Mouse (Mus musculus): ENCODE measurements around the gene Nmb. TPM values are rescaled to one million over a fixed set of nuclear protein-coding genes. Genes with fewer than 3 reads are reported as not detected.
A peak's percentile ranks its signal among the peaks of the same experiment; 100 is the strongest.

Nmb gene
- polyA plus RNA-seq, 1 experiment from 2014 or later = 7.2 TPM

DNA sequence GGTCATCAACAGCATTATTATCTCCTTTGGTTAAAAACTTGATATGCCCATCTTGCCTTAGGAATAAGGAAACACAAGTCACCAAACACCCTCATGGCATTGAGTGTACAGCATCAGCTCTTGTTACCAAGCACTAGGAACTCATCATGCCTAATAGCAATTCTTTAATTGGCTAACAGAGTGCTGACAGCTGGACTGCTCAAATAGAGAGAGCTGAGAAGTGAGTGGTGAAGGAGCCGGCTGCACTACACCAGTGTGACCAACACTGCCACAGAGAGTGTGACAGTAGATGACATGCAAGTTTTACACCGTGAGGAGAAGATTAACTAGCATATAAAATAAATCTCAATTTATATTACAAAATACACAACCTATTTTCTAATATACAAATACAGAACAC, 18.3 kb upstream of the Nmb start:
- H3K36me3 ChIP-seq = peaks cover 70% of the 10 kb centered on the region
- H3K27me3 ChIP-seq (replicated peaks) = no peaks in the 10 kb centered on the region
- 93% methylated on average over 2 of the region's 2 CpGs for WGBS
- no peak overlapping the region for H3K4me3 ChIP-seq (replicated peaks)
- H3K4me2 ChIP-seq = no peak overlapping the region
- no peak overlapping the region for H3K9ac ChIP-seq (replicated peaks)
- no peaks in the 10 kb centered on the region for H3K9me3 ChIP-seq (replicated peaks)
- H3K4me1 ChIP-seq = no peaks in the 10 kb centered on the region
- no peak for ATAC-seq (ENCODE audit: low FRiP score)
- H3K27ac ChIP-seq (replicated peaks) = no peak overlapping the region

DNA sequence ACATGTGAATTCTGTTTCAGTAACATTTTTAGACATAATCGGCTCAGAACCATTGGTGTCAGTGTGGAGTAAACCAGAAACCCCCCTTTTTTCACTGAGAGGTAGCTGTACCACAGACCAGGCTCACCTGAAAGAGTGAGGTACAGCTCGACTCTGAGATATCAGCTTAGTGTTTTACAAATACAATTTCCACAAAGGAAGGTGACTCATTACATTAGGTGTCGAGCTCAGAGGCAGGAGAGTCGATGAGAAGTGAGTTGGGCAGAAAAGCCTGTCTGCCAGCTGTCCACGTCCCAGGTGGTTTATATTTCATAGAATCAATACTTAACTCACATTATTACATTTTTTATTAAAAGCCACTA, 14.8 kb upstream of the Nmb start:
- no peak overlapping the region for H3K9ac ChIP-seq (replicated peaks)
- H3K4me1 ChIP-seq = no peaks in the 10 kb centered on the region
- 88% methylated on average over 5 of the region's 5 CpGs for WGBS
- ATAC-seq (ENCODE audit: low FRiP score) = no peak
- H3K4me3 ChIP-seq (replicated peaks) = no peak overlapping the region
- no peak overlapping the region for H3K4me2 ChIP-seq
- no peak overlapping the region for H3K27ac ChIP-seq (replicated peaks)
- H3K27me3 ChIP-seq (replicated peaks) = no peaks in the 10 kb centered on the region
- H3K9me3 ChIP-seq (replicated peaks) = no peaks in the 10 kb centered on the region
- H3K36me3 ChIP-seq = peaks cover 79% of the 10 kb centered on the region

DNA sequence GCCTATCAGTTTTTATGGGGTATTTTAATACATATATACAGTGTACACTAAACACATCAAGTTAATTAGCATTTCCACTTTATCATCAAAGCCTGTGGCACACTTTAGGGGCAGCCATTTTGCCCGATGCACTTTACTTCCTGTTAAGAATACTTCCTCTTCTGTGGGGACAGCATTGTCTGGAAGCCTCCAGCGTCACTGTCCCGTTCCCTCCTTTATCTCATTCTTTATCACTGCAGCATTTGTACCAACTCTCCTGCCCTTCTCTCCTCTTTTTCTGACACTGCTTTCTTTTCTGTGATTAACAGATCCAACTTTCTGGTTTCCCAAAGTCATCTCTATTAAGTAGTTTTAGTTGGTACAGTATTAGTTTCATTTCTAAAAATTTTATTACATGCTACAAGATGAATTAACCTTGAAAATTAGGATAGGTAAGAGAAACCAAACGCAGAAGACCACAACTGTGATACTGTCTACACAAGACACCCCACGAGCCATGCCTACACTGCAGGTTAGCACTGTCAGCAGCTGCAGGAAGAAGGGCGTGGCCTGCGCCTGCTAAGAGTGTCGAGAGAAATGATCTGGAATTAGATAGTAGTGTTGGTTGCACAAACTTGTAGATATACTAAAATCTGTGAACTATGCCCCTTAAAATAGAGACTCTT, 14.2 kb upstream of the Nmb start:
- H3K27me3 ChIP-seq (replicated peaks) = no peaks in the 10 kb centered on the region
- no peaks in the 10 kb centered on the region for H3K4me1 ChIP-seq
- peaks cover 79% of the 10 kb centered on the region for H3K36me3 ChIP-seq
- H3K4me2 ChIP-seq = no peak overlapping the region
- H3K9ac ChIP-seq (replicated peaks) = no peak overlapping the region
- H3K4me3 ChIP-seq (replicated peaks) = no peak overlapping the region
- no peak for ATAC-seq (ENCODE audit: low FRiP score)
- H3K27ac ChIP-seq (replicated peaks) = no peak overlapping the region
- WGBS = 89% methylated on average over 8 of the region's 8 CpGs
- H3K9me3 ChIP-seq (replicated peaks) = no peaks in the 10 kb centered on the region

DNA sequence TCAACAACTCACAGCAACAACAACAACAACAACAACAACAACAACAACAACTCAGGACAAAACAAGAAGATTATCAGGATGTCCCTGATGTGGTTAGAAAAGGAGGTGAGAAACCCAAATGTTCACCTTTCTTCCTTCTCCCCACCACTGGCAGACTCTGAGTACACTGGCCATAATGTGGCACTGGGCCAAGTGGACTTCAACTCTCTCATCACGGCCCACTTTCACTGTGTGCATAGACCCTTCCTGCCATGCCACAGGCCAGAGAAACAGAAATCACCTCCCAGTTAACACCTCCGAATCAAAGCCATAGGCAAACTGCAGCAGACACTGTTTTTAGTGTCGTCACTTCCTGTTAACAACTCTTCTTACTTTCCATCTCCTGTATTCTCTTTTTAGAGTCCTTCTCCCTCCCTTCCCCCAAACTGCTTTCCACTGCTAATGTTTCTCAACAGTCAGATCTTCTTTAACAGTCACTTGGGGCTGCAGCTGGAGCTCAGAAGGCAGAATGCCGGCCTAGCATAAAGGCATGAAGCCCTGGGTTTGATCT, 13.1 kb upstream of the Nmb start:
- no peak overlapping the region for H3K4me3 ChIP-seq (replicated peaks)
- H3K4me1 ChIP-seq = no peaks in the 10 kb centered on the region
- H3K36me3 ChIP-seq = peaks cover 85% of the 10 kb centered on the region
- H3K9ac ChIP-seq (replicated peaks) = no peak overlapping the region
- H3K4me2 ChIP-seq = no peak overlapping the region
- no peak for ATAC-seq (ENCODE audit: low FRiP score)
- no peaks in the 10 kb centered on the region for H3K27me3 ChIP-seq (replicated peaks)
- 84% methylated on average over 4 of the region's 4 CpGs for WGBS
- H3K9me3 ChIP-seq (replicated peaks) = no peaks in the 10 kb centered on the region
- no peak overlapping the region for H3K27ac ChIP-seq (replicated peaks)

DNA sequence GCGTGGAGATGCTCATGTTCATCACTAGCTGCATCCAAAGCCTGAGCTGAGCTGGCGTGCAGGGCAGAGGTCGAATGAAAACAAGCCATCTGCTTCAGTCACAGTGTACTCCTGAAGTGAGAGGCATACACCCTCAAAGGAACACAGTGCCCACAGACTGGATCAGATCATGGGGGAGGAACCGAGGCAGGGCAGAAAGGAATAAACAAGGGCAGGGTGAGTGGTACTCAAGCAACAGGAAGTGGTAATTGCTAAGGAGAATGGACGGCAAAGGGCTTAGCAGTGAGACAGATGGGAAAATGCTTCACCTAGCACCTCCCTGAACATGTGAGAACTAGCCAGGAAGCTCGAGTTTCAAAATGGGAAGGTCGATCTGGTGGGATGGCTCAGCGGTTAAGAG, 7.6 kb upstream of the Nmb start:
- 91% methylated on average over 8 of the region's 8 CpGs for WGBS
- ATAC-seq (ENCODE audit: low FRiP score) = no peak
- peaks cover 77% of the 10 kb centered on the region for H3K36me3 ChIP-seq
- H3K4me3 ChIP-seq (replicated peaks) = no peak overlapping the region
- H3K9ac ChIP-seq (replicated peaks) = no peak overlapping the region
- no peak overlapping the region for H3K27ac ChIP-seq (replicated peaks)
- H3K27me3 ChIP-seq (replicated peaks) = no peaks in the 10 kb centered on the region
- no peak overlapping the region for H3K4me2 ChIP-seq
- no peaks in the 10 kb centered on the region for H3K4me1 ChIP-seq
- no peaks in the 10 kb centered on the region for H3K9me3 ChIP-seq (replicated peaks)

DNA sequence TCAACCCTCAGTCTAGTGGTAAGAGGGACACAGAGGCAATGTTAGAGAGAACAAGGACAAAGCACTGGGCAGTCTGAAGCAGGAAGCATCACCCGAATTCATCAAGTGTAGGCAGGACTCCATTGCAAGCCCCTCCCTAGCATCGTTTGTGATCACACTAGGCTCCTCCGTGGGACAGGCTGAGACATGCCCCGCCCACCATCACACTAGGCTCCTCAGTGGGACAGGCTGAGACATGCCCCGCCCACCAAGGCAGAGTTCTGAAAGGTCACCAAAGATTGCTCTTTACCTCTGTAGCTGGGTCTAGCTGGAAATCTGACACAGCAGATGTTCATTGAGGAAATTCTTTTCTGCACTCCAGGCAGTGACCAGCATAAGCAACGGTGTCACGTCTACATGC, 6.2 kb upstream of the Nmb start:
- ATAC-seq (ENCODE audit: low FRiP score) = no peak
- H3K4me2 ChIP-seq = no peak overlapping the region
- peaks cover 75% of the 10 kb centered on the region for H3K36me3 ChIP-seq
- no peak overlapping the region for H3K27ac ChIP-seq (replicated peaks)
- 78% methylated on average over 7 of the region's 7 CpGs for WGBS
- H3K4me1 ChIP-seq = no peaks in the 10 kb centered on the region
- H3K4me3 ChIP-seq (replicated peaks) = no peak overlapping the region
- no peaks in the 10 kb centered on the region for H3K27me3 ChIP-seq (replicated peaks)
- no peak overlapping the region for H3K9ac ChIP-seq (replicated peaks)
- H3K9me3 ChIP-seq (replicated peaks) = no peaks in the 10 kb centered on the region

DNA sequence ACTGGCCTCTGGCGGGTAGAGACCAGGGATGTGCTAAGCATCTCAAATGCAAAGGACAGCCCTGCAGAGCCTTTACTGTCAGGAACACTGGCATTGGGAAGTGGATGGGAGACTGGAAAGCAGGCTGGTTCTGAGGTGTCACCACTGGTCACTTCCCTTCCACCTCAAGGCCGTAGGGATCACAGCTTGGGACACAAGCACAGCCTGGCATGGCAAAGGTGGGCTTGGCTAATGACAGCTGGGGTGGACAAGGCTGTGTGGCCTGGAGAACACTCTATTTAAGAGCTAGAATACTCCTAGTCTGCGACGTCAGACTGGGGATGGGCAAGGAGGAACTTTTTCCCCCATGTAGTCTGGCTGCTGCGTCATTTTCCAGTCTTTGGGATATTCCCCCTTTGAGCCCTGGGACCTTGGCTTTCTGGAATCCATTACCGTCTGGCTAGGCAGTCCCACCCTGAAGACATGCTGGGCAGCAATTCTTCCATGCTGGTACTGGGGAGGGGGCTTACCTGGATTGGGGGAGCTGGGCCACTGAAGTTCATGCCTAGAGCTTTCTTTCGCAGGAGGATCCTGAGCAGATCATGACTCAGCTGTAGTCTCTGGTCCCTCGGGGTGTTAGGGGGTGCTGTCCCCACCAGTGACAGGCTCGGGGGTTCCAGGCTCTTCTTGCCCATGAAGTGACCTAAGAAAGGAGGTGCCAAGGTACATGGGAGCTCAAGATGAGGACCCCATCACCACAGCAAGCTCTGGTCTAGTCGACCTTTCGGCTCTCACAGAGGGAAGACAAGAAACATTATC, 1.1 kb downstream of the Nmb start:
- H3K36me3 ChIP-seq = peaks cover 20% of the 10 kb centered on the region
- 94% methylated on average over 11 of the region's 11 CpGs for WGBS
- no peaks in the 10 kb centered on the region for H3K27me3 ChIP-seq (replicated peaks)

DNA sequence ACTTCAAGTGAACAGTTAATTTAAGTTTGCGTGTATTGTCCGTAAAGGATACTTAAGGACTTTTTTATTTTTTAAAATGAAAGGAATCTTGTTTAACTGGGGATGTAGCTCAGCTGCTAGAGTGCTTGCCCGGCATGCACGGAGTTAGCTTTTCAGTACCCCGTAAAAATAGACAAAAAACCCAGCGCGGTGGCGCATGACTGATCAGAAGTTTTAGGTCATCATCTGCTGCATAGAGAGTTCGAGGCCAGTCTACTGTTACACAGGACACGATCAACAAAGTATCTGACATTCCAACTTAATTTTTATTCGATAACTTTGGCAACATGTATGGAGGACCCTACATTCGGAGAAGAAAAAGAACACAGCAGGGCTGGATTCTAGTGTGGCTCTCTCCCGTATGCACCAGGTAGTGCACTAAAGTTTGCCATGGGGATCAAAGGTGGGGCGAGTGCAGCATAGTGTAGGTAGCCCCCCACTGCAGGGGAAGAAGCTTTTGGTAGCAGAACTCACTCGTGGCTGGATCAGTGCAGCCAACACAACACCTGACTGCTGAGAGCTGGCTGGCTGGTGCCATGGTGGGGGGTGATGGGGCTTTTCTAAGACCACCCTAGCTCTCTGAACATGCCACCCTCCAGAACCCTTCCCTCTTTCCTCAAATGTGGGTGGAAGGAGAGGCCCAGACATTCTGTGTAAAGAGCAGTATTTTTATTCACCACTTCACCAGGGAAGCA, 3.2 kb downstream of the Nmb start:
- Histone ChIP-seq H3K36me3 (peaks cover 21% of the 10 kb centered on the region), H3K4me2 (peak overlapping the region; percentile 86), H3K9me3 (replicated peaks) (no peaks in the 10 kb centered on the region), H3K9ac (replicated peaks) (peak overlapping the region; percentile 54), H3K4me3 (replicated peaks) (peak overlapping the region; percentile 78), H3K27ac (replicated peaks) (peak overlapping the region; percentile 83), H3K27me3 (replicated peaks) (no peaks in the 10 kb centered on the region), H3K4me1 (peaks cover 32% of the 10 kb centered on the region)
- WGBS = 32% methylated on average over 15 of the region's 15 CpGs
- ATAC-seq (ENCODE audit: low FRiP score) = 0 out of 2 replicates have a peak, but pooled peaks have one; percentile 19

More for the DNA sequence above, 1.1 kb downstream of the Nmb start:
- H3K27ac ChIP-seq (replicated peaks) = no peak overlapping the region
- no peaks in the 10 kb centered on the region for H3K9me3 ChIP-seq (replicated peaks)
- peak overlapping the region; percentile 67 for H3K4me2 ChIP-seq
- ATAC-seq (ENCODE audit: low FRiP score) = no peak
- H3K9ac ChIP-seq (replicated peaks) = no peak overlapping the region
- H3K4me1 ChIP-seq = peaks cover 32% of the 10 kb centered on the region
- no peak overlapping the region for H3K4me3 ChIP-seq (replicated peaks)

DNA sequence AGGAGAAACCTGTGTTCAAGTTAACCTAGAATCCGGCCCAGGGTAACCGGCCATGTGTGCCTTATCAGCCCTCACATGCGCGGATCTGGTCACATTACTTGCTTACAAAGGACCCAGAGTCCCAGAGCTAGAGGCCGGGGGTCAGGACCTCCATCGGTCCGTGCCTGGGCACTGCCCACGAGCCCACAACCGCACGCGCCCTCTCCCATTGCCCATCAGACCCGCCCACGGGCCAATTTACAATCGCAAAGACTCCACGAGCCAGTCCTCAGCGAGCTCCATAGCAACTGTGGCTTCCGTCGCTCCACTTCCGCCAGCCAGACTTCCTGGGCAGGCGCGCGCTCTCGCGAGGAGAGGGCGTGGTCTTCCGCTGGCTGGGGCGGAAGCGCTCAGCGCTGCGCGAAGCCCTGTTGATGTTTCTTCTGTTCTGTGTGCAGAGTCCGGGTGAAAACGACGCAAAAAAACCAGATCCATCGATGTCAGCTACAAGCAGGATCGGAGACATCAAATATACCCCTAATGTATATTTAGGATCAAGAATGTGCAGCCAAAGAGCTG, 3.9 kb downstream of the Nmb start, which contains the start of gene Wdr73:
Gene Wdr73, minus strand, starts transcription at position 326 of the 558 bp plus-strand sequence.
- WGBS = under 1% methylated on average over 36 of the region's 36 CpGs
- peak; percentile 95 for ATAC-seq (ENCODE audit: low FRiP score)

DNA sequence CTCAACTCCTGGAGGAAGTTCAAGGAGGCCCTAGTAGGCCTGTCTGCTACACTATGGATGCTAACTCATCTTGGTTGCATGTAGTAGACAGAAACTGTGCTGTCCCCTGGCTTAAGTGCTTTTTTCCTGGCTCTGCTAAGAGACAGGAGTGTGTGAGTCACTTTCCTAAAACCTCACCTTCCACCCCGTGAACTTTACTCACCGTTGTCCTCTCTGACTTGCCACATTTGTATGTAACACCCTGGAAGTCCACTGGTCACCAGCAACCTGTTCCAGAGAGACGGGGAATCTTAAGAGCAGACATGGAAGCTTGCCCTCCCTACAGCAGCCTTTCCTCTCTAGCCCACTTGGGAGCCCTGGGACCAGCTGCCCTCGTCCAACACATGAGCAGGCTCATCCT, 7.2 kb downstream of the Nmb start:
- ATAC-seq (ENCODE audit: low FRiP score) = no peak
- no peak overlapping the region for H3K4me2 ChIP-seq
- H3K36me3 ChIP-seq = peaks cover 45% of the 10 kb centered on the region
- no peak overlapping the region for H3K9ac ChIP-seq (replicated peaks)
- H3K4me1 ChIP-seq = peaks cover 20% of the 10 kb centered on the region
- 90% methylated on average over 4 of the region's 4 CpGs for WGBS
- no peak overlapping the region for H3K27ac ChIP-seq (replicated peaks)
- no peaks in the 10 kb centered on the region for H3K27me3 ChIP-seq (replicated peaks)
- no peak overlapping the region for H3K4me3 ChIP-seq (replicated peaks)
- no peaks in the 10 kb centered on the region for H3K9me3 ChIP-seq (replicated peaks)

More for the DNA sequence above, 3.9 kb downstream of the Nmb start, which contains the start of gene Wdr73:
- Histone ChIP-seq H3K9me3 (replicated peaks) (no peaks in the 10 kb centered on the region), H3K36me3 (peaks cover 20% of the 10 kb centered on the region), H3K27me3 (replicated peaks) (no peaks in the 10 kb centered on the region), H3K27ac (replicated peaks) (peak within 1 kb of the TSS; percentile 83), H3K4me2 (peak within 1 kb of the TSS; percentile 86), H3K4me1 (peaks cover 32% of the 10 kb centered on the region), H3K9ac (replicated peaks) (peak within 1 kb of the TSS; percentile 54), H3K4me3 (replicated peaks) (peak within 1 kb of the TSS; percentile 78)

DNA sequence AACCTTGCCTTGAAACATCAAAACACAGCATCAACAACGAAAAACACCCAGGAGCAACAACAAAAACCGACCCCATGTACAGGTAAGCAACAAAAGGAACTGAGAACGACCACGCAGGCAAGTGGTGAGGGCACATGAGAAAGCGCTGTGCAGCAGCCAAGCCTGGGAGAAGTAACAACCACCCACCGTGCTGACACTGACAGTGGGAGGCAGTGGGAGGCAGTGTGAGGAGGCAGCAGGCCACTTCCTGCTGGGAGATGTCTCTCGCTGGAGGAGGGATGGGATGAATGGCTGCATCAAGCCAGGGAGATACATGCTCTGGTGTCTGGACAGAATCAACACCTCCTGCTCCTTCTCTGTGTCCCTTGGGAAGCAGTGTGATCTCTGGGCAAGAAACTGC, 7.7 kb downstream of the Nmb start:
- no peak overlapping the region for H3K4me2 ChIP-seq
- peaks cover 20% of the 10 kb centered on the region for H3K4me1 ChIP-seq
- 91% methylated on average over 7 of the region's 7 CpGs for WGBS
- ATAC-seq (ENCODE audit: low FRiP score) = no peak
- H3K27me3 ChIP-seq (replicated peaks) = no peaks in the 10 kb centered on the region
- H3K36me3 ChIP-seq = peaks cover 51% of the 10 kb centered on the region
- H3K9me3 ChIP-seq (replicated peaks) = no peaks in the 10 kb centered on the region
- no peak overlapping the region for H3K27ac ChIP-seq (replicated peaks)
- H3K4me3 ChIP-seq (replicated peaks) = no peak overlapping the region
- H3K9ac ChIP-seq (replicated peaks) = no peak overlapping the region

Measured in neural tube, embryonic 15.5 days (tissue).